Mouse (Mus musculus) cortical plate, adult 2 months (tissue): ENCODE measurements around the gene Oxct1. TPM values are rescaled to one million over a fixed set of nuclear protein-coding genes. Genes with fewer than 3 reads are reported as not detected.

Experiments
- H3K27ac ChIP-seq: fragments of 200-500 bp; 2 replicates; pipeline ENCODE4 v1.5.1; 2012; ENCODE audit warnings: low read length, control low read depth, inconsistent platforms; ENCODE audit not compliant: insufficient read depth
- H3K4me1 ChIP-seq: fragments of 200-500 bp; 2 replicates; pipeline ENCODE4 v1.6.1; 2011; ENCODE audit warnings: low read length; ENCODE audit not compliant: control insufficient read depth, insufficient read depth
- H3K4me3 ChIP-seq: fragments of 200-500 bp; 2 replicates; pipeline ENCODE4 v1.5.1; 2011; ENCODE audit warnings: mild to moderate bottlenecking, low read length, control low read depth; ENCODE audit not compliant: insufficient read depth
- CTCF ChIP-seq: fragments of 200-500 bp; IDR thresholded peaks from 2 replicates; pipeline ENCODE4 v1.5.1; 2011; ENCODE audit warnings: mild to moderate bottlenecking, control low read depth, low read length; ENCODE audit not compliant: insufficient read depth; ENCODE audit errors: extremely low read depth
- POLR2A ChIP-seq: fragments of 200-500 bp; IDR thresholded peaks from 2 replicates; pipeline ENCODE4 v1.6.1; 2011; ENCODE audit warnings: mild to moderate bottlenecking, low read length, control low read depth; ENCODE audit not compliant: insufficient read depth; ENCODE audit errors: extremely low read depth
- polyA plus RNA-seq: library from polyadenylated mRNA; depleted of rRNA; stranded (reverse); fragments of >200 nt; gene quantifications from 2 replicates; pipeline ENCODE4 v1.2.3, GENCODE M21; 2012; rRNA removed

Gene Oxct1
- 178 and 181 TPM in 2 replicates for polyA plus RNA-seq

DNA sequence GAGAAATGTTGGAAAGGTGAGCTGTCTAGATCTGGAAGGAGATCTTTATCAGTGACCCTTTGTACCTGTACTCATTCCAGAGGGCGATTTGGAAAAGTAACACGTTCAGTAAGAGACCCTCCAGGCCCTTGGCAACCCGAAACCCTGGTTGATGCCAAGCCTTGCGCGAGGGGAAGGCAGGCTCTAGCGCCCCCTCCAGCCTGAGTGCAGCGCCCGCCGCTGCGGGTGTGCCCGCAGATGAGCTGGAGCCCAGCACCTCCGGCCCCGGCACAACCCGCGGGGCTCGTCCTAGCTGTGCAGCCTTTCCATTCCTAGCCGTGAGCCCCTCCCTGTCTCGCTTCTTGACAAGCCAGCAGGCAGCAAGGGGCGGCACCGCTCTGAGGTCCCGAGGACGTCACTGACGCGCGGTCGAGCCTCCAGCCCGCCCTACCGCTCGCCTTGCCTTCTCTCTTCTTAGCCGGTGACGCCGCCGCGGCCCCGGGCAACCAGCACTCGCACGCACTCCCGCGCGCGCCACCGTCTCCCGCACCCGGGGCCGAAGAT, at the start of gene Oxct1:
Oxct1 (plus strand) TSS at position 153 of the 543 bp plus-strand sequence.
- peak; percentile 69; the same call in 1 of the 2 replicates for TF ChIP-seq POLR2A
- peak; percentile 12; the same call in 1 of the 2 replicates for TF ChIP-seq CTCF
- peak within 1 kb of the TSS; percentile 91 for H3K4me3 ChIP-seq
- H3K27ac ChIP-seq = peak within 1 kb of the TSS; percentile 98
- peaks cover 5% of the 10 kb centered on the region; the same call in 1 of the 2 replicates for H3K4me1 ChIP-seq

DNA sequence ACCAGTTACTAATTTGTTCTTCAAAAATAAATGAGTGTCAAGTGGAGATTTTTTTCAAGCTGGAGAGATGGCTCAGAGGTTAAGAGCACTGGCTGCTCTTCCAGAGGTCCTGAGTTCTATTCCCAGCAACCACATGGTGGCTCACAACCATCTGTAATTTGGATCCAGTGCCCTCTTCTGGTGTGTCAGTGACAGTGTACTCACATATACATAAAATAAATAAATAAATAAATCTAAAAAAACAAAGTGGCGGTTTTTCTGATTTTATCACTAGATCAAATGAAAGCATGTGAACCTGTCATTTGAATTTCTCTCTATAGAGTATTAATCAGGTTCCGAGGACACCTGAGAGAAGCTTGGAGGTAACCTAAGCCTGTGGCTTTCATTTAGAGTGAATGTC, 47.9 kb upstream of the Oxct1 start:
- Histone ChIP-seq H3K27ac (no peak overlapping the region), H3K4me1 (no peaks in the 10 kb centered on the region), H3K4me3 (peak overlapping the region; percentile 50; the same call in 1 of the 2 replicates)
- TF ChIP-seq POLR2A (no peak), CTCF (no peak)

DNA sequence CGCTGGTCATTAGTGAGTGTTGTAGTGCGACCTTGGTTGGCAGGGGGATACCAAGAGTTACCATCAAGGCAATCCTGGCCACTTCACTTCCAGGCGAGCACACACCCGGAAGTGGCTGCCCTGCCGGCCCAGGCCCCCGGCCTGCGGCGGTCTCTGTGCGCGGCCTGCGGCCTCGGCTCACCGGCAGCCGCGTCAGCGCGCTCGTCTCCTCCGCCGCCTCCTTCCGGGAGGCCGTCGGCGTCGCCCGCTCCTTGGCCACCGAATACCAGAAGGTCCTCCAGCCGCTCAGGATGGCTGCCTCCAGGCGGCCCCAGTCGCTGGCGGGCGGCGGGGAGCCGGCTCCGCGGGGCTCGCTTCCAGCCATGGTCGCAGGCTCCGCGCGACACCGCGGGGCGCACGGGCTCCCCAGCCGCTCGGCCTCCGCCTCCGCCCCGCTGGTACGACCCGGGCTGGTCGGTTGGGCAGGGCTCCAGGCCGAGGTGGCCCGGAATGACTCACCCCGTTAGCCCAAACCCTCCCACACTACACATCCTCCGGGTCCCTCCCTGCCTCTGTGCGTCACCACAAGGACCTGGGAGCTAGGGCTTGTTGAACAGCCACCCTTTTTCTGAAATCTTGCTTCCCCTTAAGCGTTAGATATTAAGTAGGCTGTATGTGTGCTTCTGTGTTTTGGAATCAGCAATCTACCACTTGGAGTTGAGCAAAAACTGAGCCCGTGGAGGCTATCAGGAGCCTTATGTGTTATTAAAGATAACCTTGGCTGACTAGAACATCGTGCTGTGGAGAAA, 46.9 kb upstream of the Oxct1 start, which contains the start of gene Fbxo4:
Fbxo4 (minus strand) TSS at position 513 of the 788 bp plus-strand sequence.
- H3K27ac ChIP-seq = peak within 1 kb of the TSS; percentile 98
- H3K4me1 ChIP-seq = no peaks in the 10 kb centered on the region
- TF ChIP-seq POLR2A = peak; percentile 36; the same call in 1 of the 2 replicates
- TF ChIP-seq CTCF = no peak
- H3K4me3 ChIP-seq = peak within 1 kb of the TSS; percentile 50

DNA sequence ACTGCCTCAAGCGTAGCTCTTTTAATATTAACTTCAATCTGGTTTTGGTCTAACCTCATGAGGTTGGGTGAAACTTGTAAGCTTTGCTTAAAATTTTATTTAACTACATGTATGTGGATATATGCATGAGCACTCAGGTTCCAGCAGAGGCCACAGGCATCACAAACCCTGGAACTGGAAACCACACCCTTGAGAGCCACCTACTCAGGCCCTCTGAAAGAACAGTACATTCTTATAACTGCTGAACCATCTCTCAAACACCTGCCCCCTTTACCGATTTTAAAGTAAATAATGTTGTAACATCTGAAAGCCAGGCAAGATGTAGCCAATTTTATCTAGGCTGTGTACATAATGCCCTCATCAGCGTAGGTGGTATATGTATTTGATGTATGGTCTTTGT, 46.3 kb upstream of the Oxct1 start:
- TF ChIP-seq POLR2A = no peak
- TF ChIP-seq CTCF = no peak
- Histone ChIP-seq H3K4me3 (peak overlapping the region; percentile 50), H3K27ac (peak overlapping the region; percentile 98), H3K4me1 (no peaks in the 10 kb centered on the region)

DNA sequence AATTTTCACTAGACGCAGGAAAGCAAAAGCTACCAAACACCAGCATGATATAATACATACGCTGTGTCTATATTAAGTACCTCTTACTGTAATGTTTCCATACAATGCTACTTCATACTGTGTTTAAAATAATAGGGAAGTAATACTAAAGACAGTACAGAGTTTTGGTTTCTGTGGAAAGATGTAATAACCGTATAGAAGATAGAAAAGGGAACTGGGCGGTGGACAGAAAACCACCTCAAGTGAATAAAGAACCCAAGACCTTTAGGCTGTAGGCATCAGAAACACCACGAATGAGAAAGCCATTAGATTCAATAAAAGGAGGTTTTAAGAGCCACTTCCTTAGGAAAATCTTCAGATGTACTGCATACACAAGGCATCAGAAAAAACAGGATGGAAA, 43.5 kb upstream of the Oxct1 start:
- Histone ChIP-seq H3K27ac (no peak overlapping the region), H3K4me1 (no peaks in the 10 kb centered on the region), H3K4me3 (no peak overlapping the region)
- TF ChIP-seq POLR2A (no peak), CTCF (no peak)

DNA sequence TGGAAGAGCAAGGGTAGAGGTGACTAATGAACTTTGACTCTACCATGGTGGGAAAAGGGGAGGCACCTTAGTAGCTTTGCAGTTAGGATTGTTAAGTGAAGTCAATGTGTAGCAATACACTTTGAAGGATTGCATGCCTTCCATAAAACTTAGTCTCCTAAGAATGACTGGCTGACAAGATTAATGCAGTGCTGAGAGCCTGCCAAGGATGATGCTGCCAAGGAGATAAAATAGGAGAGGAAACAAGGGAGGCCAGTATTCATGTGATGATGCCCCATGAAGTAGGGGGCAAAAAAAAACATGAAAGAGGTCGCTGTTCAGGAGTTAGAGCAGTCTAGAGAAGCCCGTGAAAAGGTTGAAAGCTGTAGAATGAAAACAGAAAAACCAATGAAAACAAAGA, 41.3 kb upstream of the Oxct1 start:
- no peak overlapping the region for H3K4me3 ChIP-seq
- H3K4me1 ChIP-seq = no peaks in the 10 kb centered on the region
- H3K27ac ChIP-seq = no peak overlapping the region
- no peak for TF ChIP-seq CTCF
- no peak for TF ChIP-seq POLR2A

DNA sequence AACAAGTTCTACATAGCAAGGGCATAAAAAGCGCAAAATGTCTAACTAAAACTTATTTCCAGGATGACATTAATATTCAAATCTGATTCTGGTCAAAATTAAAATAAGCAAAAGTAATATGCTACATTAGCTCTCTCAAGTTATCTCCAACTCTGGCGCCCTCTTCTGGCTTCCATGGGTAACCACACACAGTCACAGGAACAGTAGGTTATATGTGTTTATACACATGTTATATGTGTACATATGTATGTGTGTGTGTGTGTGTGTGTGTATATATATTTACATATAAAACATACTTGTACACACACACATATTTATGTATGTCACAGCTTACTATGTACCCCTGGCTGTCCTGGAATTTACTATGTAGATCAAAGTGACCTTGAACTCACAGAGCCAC, 38.2 kb upstream of the Oxct1 start:
- Histone ChIP-seq H3K4me3 (no peak overlapping the region), H3K27ac (no peak overlapping the region), H3K4me1 (no peaks in the 10 kb centered on the region)
- TF ChIP-seq POLR2A (no peak), CTCF (peak; percentile 28; the same call in 1 of the 2 replicates)

DNA sequence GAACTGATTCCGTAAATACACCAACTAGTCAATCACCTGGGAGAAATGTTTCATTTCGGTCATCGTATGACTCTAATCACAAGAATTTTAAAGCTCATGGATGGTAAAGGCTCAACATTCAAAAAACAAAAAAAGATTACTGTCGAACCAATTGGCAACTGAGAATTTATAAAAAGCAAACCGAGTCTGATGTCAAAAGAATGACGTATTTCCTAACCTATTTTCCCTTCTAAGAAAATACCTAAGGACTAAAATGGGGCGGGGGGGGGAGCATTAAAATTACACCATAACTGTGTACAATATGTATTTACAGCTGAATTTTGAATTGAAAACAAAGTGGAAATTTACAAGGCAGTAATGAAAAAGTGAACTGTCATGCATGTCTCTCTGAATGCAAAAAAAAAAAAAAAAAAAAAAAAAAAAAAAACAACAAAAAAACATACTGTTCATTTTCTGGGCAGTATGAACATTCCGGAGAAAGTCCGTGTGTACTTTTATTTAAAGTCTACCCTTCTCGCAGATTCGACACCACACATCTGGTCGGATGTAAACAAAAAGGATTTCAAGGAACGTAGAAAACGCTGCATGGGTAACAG, 31.2 kb upstream of the Oxct1 start:
- Histone ChIP-seq H3K4me3 (peak overlapping the region; percentile 74), H3K27ac (peak overlapping the region; percentile 95), H3K4me1 (no peaks in the 10 kb centered on the region)
- TF ChIP-seq CTCF = no peak
- no peak for TF ChIP-seq POLR2A

DNA sequence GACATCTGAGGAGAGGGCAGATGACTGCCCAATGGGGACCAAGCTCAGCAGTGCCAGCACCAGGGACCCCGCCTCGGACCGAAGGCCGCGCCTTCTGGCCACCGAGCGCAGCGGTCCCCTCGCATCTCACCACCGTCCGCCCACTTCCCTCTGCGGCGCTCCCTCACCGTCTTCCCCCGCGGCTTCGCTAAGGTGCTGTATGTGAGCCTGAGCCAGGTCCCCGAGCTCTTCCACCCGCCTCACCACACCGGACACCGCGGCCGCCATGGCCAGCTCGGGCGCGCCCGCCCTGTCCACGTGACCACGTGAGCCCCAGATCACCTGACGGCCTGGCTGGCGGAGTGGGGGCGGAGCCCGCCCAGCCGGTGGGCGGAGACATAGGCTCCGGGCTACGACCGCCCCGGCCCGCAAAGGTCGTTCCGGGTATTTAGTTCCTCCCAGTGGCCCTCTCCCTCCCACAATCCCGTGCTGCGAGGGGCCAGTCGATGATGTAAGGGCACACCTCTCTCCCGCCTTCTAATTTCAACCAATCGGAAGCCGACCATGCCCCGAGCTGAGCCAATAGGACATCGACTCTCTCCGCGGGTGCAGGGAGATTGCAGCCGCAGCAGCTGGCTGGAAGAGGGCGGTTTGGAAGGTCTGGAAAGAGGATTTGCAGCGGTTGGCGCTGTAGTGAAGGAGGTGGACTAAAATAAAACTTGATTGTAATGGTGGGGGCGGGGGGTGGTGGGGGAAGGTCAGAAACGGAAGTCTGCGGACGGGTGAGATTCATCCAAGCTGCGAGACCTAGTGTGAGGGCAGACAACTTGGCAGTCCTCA, 30.5 kb upstream of the Oxct1 start, which contains the start of gene AW549877:
AW549877 (minus strand) TSS at position 297 of the 819 bp plus-strand sequence.
- Histone ChIP-seq H3K27ac (peak within 1 kb of the TSS; percentile 95), H3K4me1 (no peaks in the 10 kb centered on the region), H3K4me3 (peak within 1 kb of the TSS; percentile 74)
- TF ChIP-seq CTCF (no peak), POLR2A (peak; percentile 87)
